Mouse (Mus musculus): ENCODE measurements around the gene Cldn34b1.
"Not testable (repeated sequence)": the region's sequence is repeated elsewhere in the genome, so short reads cannot be mapped to it uniquely, and the experiment has no call there.

The Cldn34b1 gene

GRCm38 (mm10) chrX:154890167-154890566, at the start of gene Cldn34b1:
Cldn34b1 (minus strand) TSS chrX:154890267.
- DNase-seq, result not testable (repeated sequence)

GRCm38 (mm10) chrX:154935887-154936286, 45.8 kb upstream of the Cldn34b1 start, which contains the start of gene Magea6:
Magea6 (minus strand) TSS chrX:154935987.
- DNase-seq, result not testable (repeated sequence)

Data from kidney, adult 9 months (tissue).